Mouse (Mus musculus): ENCODE measurements at regions not wholly inside any gene's neighbourhood (a gene's known extent, or its start where the extent isn't known, plus 50 kb on each side); places are given as distances from the start of the nearest gene placed in this dataset.

DNA sequence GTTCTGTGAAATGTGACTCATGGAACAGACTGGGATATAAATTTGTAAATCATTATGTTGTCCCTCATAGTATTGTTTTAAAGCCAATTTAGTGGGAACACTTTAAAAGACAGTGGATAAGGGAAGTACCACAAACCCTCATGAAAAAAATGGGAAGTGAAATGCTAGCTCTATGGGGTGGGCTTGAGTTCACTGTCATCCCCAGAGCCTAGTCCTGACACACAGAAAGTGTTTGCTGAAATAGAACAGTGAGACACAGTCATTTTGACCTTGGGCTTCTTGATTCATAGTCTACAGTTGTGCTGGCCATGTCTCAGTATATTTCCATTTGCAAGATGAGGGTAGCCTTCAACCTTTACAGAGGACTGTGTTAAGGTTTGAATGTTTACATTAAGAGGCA lies 166.8 kb upstream of the Fggy start:
- DNase-seq (ENCODE audit: low spot score), result no peak

- DNase-seq (ENCODE audit: low spot score), result no peak
These were observed 161.6 kb upstream of the Fggy start for GRCm38 (mm10) chr4:95395746-95396145.

DNA sequence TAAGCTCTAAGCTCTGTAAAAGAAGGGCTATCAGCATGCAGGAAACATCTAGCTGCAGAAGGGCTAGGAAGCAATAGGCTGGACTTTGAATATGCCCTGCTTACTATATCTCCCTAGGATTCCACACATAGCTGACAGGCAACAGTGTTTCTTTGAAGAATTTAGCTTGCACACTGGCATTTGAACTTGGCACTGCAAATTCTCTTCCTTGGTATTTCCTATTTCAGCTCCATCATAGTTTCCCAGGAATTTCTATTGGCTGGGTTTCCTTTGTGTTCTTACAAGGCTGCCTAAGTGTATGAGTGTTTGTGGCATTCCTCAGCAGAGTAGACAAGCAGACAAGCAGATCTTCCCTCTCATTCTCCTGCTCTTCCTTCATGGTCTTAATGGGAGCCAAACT lies 159.0 kb upstream of the Fggy start:
- DNase-seq (ENCODE audit: low spot score), result no peak

DNA sequence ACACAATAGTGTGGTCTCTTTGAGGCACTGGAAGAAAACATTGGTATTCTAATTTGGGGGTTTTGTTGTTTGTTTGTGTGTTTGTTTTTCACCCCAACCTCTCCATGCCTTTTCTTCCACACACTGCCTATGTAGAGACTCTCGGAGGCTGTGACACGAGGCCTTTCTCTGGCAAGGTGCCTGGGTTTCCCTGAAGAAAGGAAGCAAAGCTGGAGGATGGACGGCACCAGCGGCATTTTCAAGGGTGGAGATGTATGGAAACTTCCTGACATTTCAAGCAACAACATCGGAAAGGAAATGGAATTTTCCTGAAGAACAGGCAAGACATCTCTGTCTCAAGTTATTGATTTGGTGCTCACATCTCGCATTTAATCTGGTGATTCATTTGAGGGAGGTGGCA lies 155.0 kb upstream of the Fggy start:
- no peak for DNase-seq (ENCODE audit: low spot score)

DNA sequence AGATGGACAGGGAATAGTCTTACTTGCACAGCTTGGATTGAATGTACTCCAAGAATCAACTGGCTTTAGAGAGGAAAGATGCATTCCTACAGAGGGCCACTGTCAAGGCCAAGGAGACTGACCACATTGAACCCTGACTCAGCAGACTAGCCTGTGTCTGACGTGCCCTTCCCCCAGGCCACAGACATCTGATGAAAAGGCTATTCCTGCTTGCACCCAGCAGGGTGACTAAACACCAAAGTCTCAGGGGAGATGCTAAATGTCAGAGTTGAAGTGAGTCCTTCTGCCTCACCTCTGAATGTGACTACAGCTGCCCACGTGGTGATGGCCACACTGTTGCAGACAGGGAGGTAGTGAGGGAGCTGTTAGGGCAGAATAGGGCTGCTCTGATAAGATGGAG lies 140.2 kb upstream of the Fggy start:
- DNase-seq (ENCODE audit: low spot score), result no peak

DNA sequence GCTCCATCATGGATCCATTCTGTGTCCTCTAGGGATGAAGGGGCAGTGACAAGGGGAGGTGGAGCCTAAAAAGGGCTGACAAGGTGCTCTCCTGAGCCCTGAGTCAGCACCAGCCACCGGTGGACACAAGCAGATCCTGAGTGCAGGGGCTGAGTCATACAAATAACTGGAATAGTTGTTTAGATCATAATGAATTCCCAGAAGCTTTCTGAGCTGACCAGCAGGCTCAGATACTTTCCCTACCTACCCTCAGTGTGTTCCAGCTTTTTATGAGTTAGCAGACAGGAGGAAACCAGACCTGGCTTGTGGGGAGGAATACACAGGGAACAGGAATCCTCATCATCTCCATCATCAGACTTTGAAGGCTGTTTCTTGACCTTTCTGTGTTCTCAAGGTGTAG lies 130.7 kb upstream of the Fggy start:
- no peak for DNase-seq (ENCODE audit: low spot score)

DNA sequence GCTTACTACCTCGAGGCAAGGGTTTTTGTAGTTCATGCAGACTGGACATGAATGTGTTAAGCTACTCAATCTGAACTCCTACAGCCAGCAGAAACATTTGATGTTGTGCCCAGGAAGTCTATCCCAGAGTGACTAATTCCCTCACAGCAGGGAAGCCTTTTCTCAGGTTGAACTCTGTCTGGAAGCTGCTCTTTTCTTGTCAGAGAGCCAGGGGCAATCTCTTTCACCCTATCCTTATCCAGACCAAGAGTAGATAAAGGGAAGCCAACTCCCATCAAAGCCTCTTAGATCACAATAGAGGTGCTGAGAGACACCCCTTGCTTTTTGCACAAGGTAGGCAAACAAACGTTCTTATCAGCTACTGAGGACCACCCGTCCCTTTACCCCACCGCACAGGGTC lies 122.8 kb upstream of the Fggy start:
- no peak for DNase-seq (ENCODE audit: low spot score)

DNA sequence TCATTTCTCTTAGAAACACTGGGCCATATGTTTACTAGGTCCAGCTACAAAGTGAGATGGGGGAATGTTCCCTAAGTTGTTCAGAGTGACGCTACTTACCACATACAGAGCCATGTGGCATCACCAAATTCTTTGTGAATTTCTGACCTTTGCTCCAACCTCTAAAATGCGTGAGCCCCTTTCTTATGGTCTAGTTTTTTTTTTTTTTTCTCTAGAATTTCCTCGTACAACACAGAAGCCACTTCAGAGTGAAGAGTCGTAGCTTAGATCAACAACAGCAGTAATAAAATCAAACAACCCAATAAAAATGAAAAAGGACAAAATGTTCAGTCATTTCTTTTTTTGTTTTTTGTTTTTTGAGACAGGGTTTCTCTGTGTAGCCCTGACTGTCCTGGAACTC lies 122.2 kb upstream of the Fggy start:
- DNase-seq (ENCODE audit: low spot score), result no peak

GRCm38 (mm10) chr4:95439834-95440233 lies 117.5 kb upstream of the Fggy start:
- no peak for DNase-seq (ENCODE audit: low spot score)

GRCm38 (mm10) chr4:95443854-95444811 lies 113.2 kb upstream of the Fggy start:
- no peak for DNase-seq (ENCODE audit: low spot score)

DNA sequence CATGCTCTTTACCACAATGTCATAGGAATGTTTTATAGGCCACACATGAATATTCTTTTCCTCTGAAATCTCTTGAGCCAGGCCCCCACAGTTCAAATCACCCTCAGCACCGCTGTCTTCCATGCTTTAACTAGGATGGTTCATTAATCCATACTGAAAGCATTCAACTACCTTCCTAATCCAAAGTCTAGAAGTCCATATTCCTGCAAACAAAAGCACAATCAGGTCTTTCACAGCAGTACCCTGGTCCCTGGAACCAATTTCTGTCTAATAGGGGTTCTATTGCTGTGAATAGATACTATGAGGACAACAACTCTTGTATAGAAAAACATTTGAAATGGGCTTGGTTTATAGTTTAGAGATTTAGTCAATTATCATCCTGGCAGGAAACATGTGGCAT lies 107.0 kb upstream of the Fggy start:
- no peak for DNase-seq (ENCODE audit: low spot score)

- no peak for DNase-seq (ENCODE audit: low spot score)
These were observed 105.5 kb upstream of the Fggy start for GRCm38 (mm10) chr4:95451831-95452230.

GRCm38 (mm10) chr4:95456318-95456717 lies 101.0 kb upstream of the Fggy start:
- DNase-seq (ENCODE audit: low spot score), result no peak

DNA sequence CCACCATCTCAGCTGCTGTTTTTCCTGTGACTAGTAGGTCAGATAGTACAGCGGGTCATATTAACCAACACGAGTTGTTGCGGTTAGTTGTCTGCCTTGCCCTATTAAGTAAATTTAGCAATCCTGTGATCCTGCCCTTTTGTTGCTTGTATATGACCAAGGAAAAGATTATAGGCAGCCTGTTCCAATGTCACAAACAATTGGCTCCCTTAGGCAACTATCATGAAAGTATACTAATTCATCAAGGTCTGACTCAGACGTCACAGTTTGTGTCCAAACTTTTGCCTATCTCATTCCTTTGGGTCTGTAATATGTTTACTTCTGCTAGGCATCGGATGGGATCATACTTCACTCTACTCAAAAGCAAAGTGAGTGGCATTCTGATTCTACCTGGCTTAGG lies 100.4 kb upstream of the Fggy start:
- DNase-seq (ENCODE audit: low spot score), result no peak

DNA sequence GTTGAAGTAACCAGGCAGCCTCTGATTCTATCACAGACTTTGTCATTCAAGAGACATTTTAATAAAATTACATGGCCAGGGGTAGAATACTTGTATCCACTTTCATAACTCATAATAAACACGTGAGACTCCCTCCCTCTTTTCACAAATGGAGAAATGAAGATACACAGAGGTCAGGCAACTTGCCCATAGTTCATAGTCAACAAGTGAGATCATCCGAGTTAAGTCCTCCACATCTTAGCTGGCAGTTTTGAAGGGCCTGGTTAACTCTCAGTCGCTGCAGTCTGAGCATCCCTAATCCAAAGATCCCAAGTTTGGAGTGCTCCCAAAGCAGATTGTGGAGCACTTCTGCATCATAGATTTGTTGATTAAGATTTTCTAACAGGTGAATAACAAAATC lies 94.8 kb upstream of the Fggy start:
- no peak for DNase-seq (ENCODE audit: low spot score)

GRCm38 (mm10) chr4:95463082-95463825 lies 94.1 kb upstream of the Fggy start:
- no peak for DNase-seq (ENCODE audit: low spot score)

GRCm38 (mm10) chr4:95466647-95467046 lies 90.7 kb upstream of the Fggy start:
- no peak for DNase-seq (ENCODE audit: low spot score)

- no peak for DNase-seq (ENCODE audit: low spot score)
These were observed 89.8 kb upstream of the Fggy start for GRCm38 (mm10) chr4:95467526-95467925.

DNA sequence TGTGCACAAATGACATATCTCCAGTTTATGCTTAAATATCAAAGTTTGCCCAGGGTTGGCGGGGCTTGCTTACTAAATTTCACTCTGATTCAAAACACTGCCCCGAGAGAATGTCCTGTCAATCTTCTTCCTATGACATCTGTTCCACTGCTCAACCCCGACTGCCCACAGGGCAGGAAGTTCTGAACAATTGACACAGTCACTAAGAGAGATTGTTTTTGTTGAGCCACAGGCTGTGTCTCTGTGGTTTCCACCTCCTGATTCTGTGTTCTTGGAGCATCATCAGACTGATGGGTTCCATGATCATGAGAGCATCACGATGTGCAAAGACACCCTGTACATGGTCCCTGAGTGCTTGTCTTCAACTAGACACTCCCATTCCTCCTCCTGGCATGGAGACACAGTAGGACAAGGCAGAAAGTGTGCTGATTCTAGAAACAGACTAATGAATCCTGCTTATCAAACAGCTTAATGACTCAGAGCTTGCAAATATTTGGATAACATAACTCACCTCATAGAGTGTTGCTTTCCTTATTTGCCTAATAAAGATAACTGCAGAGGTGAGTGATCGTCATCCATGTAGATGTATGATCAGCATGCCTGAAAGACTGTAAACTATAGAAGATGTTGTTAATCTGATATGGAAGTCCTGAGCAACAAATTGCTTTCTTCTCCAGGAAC lies 82.4 kb upstream of the Fggy start:
- DNase-seq (ENCODE audit: low spot score), result no peak

DNA sequence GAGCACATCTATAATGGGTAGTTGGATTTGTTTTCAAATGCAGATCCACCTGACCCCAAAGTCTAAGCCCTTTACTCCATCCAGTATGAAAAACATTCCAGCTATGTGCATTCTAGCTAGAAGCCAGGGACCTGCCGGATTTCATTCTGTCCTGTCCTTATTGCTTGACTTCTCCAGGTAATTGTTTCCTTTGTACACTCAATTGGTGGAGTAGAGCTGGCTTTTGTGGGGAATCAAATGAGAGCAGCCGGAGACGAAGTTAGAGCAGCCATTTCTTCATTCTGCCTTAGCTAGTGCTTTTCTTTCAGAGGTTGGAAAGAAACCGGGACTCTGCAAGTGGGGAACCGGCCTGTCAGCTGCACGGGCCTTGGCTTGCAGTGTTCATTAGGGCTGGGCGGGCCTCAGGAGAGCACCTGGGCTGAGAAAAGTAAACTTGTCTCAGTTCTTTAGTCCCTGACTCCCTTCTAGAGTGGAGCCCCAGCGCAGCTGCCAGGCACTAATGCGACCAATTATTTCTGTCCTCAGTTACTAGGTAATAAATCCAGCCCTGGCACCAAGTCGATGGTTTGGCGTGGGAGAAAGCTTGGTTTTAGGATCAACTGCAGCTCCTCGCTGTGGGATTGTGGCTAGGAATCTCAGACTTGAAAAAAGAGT lies 81.1 kb upstream of the Fggy start:
- no peak for DNase-seq (ENCODE audit: low spot score)

GRCm38 (mm10) chr4:95483571-95483970 lies 73.7 kb upstream of the Fggy start:
- DNase-seq (ENCODE audit: low spot score), result no peak

- DNase-seq (ENCODE audit: low spot score), result no peak
These were observed 70.0 kb upstream of the Fggy start for GRCm38 (mm10) chr4:95487323-95487722.

Measured in layer of hippocampus, adult 9-10 months (tissue).